Mouse (Mus musculus) cerebral cortex, adult 2 months (tissue): ENCODE data around the gene Card10.

Experiments used
- whole genome bisulfite sequencing: fragments of 180-500 bp; shearing (Covaris S2); methylation state at CpG from one replicate; pipeline ENCODE4 v1.1.7; 2018; 5-methylcytosine and 5-hydroxymethylcytosine counted together

The Card10 gene

GRCm38 (mm10) chr15:78802776-78803391 is at the start of gene Card10:
Gene Card10 (minus strand): TSS chr15:78803042.
- 6% methylated on average over 69 of the region's 70 CpGs for WGBS

GRCm38 (mm10) chr15:78851505-78852153 is 48.8 kb upstream of the Card10 start:
- 19% methylated on average over 13 of the region's 13 CpGs for WGBS

GRCm38 (mm10) chr15:78850944-78851343 is 48.1 kb upstream of the Card10 start:
- 77% methylated on average over 6 of the region's 6 CpGs for WGBS

- 67% methylated on average over 15 of the region's 15 CpGs for WGBS
Observed at GRCm38 (mm10) chr15:78850059-78850824, 47.4 kb upstream of the Card10 start.

GRCm38 (mm10) chr15:78849485-78849884 is 46.6 kb upstream of the Card10 start:
- whole genome bisulfite sequencing = 80% methylated on average over 12 of the region's 12 CpGs

- 29% methylated on average over 5 of the region's 5 CpGs for WGBS
Observed at GRCm38 (mm10) chr15:78848467-78848866, 45.6 kb upstream of the Card10 start.

GRCm38 (mm10) chr15:78846805-78847204 is 44.0 kb upstream of the Card10 start:
- 80% methylated on average over 7 of the region's 7 CpGs for WGBS

GRCm38 (mm10) chr15:78846352-78846751 is 43.5 kb upstream of the Card10 start:
- WGBS = 69% methylated on average over 8 of the region's 8 CpGs

GRCm38 (mm10) chr15:78845867-78846266 is 43.0 kb upstream of the Card10 start:
- 81% methylated on average over 8 of the region's 8 CpGs for WGBS

GRCm38 (mm10) chr15:78845321-78845720 is 42.5 kb upstream of the Card10 start:
- 57% methylated on average over 11 of the region's 11 CpGs for WGBS

GRCm38 (mm10) chr15:78844791-78845190 is 41.9 kb upstream of the Card10 start:
- 37% methylated on average over 9 of the region's 9 CpGs for WGBS

- 44% methylated on average over 21 of the region's 21 CpGs for WGBS
Observed at GRCm38 (mm10) chr15:78843581-78844469, 41.0 kb upstream of the Card10 start.

- 1% methylated on average over 86 of the region's 86 CpGs for WGBS
Observed at GRCm38 (mm10) chr15:78842371-78843163, 39.7 kb upstream of the Card10 start, which contains the start of gene Cdc42ep1. Gene Cdc42ep1 (plus strand): TSS chr15:78842624.

GRCm38 (mm10) chr15:78841161-78841790 is 38.4 kb upstream of the Card10 start:
- WGBS = 84% methylated on average over 6 of the region's 6 CpGs

- WGBS = 85% methylated on average over 11 of the region's 11 CpGs
Observed at GRCm38 (mm10) chr15:78840751-78841150, 37.9 kb upstream of the Card10 start.

GRCm38 (mm10) chr15:78840241-78840640 is 37.4 kb upstream of the Card10 start:
- WGBS = 64% methylated on average over 3 of the region's 3 CpGs

GRCm38 (mm10) chr15:78839744-78840143 is 36.9 kb upstream of the Card10 start:
- WGBS = 19% methylated on average over 2 of the region's 2 CpGs

- WGBS = 52% methylated on average over 8 of the region's 8 CpGs
Observed at GRCm38 (mm10) chr15:78836086-78836621, 33.3 kb upstream of the Card10 start.

GRCm38 (mm10) chr15:78835200-78836085 is 32.6 kb upstream of the Card10 start:
- 37% methylated on average over 11 of the region's 12 CpGs for WGBS
